Mouse (Mus musculus): ENCODE results near the gene Tmem123. TPM values are rescaled to one million over a fixed set of nuclear protein-coding genes. Genes with fewer than 3 reads are reported as not detected.

Gene Tmem123
- polyA plus RNA-seq, 1 experiment from 2014 or later, result 13.0 TPM

DNA sequence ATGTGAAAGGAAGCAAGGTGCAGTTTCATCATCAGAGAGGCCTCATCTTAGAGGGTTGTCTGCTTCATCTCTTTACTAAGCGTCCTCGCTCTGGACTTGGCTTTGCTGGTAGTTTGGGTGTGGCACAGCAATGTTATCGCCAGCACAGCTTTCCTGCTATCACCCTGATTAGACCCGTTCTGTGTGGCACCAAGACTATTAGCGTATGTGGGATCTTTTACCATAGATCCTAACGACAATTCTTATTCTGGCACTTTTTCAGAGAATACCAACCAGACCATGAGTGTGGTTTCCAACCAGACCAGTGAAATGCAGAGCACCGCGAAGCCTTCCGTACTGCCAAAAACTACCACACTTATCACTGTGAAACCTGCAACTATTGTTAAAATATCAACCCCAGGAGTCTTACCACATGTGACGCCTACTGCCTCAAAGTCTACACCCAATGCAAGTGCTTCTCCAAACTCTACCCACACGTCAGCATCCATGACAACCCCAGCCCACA is 26.8 kb downstream of the Tmem123 start:
- ATAC-seq (ENCODE audit: low read depth), result no peak
- WGBS, result 96% methylated on average over 11 of the region's 11 CpGs
- Histone ChIP-seq H3K4me1 (ENCODE audit: control insufficient read depth, insufficient read depth, low read length) (no peaks in the 10 kb centered on the region), H3K9me3 (ENCODE audit: control insufficient read depth, low read length) (no peaks in the 10 kb centered on the region), H3K36me3 (ENCODE audit: control insufficient read depth, insufficient read depth, low read length) (no peaks in the 10 kb centered on the region; the same call in 1 of the 2 replicates), H3K4me2 (ENCODE audit: low read depth, low read length) (no peak overlapping the region), H3K27me3 (ENCODE audit: control insufficient read depth, insufficient read depth, low read length) (no peaks in the 10 kb centered on the region), H3K4me3 (ENCODE audit: low read depth, low read length) (no peak overlapping the region), H3K27ac (ENCODE audit: low read depth, low read length) (no peak overlapping the region), H3K9ac (replicated peaks; ENCODE audit: low read depth, low read length) (no peak overlapping the region)

DNA sequence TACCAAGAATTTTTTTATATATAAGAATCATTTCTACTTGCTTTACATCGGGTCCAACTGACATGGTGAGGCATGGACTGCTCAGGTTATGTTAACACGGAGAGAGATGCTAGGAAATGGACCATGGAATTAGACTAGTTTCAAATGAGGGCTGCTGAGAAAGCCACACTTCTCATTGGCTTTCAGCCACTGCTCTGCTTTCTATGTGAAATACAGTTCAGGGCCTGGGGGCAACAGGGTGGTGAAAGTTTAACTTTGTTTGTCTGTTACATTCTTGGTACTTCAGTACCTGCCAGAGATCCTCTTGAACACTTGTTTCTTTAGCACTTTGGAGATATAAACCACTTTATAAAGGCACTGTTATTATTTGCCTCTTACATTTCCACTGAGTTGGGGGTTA is 29.7 kb downstream of the Tmem123 start:
- no peak for ATAC-seq (ENCODE audit: low read depth)
- Histone ChIP-seq H3K9ac (replicated peaks; ENCODE audit: low read depth, low read length) (no peak overlapping the region), H3K9me3 (ENCODE audit: control insufficient read depth, low read length) (no peaks in the 10 kb centered on the region), H3K36me3 (ENCODE audit: control insufficient read depth, insufficient read depth, low read length) (no peaks in the 10 kb centered on the region; the same call in 1 of the 2 replicates), H3K27me3 (ENCODE audit: control insufficient read depth, insufficient read depth, low read length) (no peaks in the 10 kb centered on the region), H3K4me2 (ENCODE audit: low read depth, low read length) (no peak overlapping the region), H3K4me3 (ENCODE audit: low read depth, low read length) (no peak overlapping the region), H3K4me1 (ENCODE audit: control insufficient read depth, insufficient read depth, low read length) (no peaks in the 10 kb centered on the region), H3K27ac (ENCODE audit: low read depth, low read length) (no peak overlapping the region)
- WGBS, result 91% methylated on average over 2 of the region's 2 CpGs

DNA sequence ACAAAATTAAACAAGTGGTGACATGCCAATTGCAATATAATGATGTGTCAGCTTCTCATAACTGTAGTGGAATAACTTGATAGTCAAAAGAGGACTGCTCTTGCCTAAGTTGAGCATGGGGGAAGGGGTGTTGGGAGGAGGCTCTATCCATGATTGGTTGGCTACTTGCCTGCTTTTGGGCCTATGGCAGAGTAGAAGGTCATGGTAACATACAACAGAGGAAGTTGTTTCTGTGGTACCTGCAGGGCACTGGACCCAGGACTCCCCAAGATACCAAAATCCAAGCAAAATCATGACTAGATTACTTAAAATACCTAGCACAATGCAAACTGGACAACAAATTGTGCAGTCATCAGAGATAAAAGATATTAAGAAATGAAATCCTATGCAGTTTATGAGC is 31.7 kb downstream of the Tmem123 start:
- Histone ChIP-seq H3K36me3 (ENCODE audit: control insufficient read depth, insufficient read depth, low read length) (no peaks in the 10 kb centered on the region; the same call in 1 of the 2 replicates), H3K9me3 (ENCODE audit: control insufficient read depth, low read length) (no peaks in the 10 kb centered on the region), H3K27ac (ENCODE audit: low read depth, low read length) (no peak overlapping the region), H3K4me3 (ENCODE audit: low read depth, low read length) (no peak overlapping the region), H3K27me3 (ENCODE audit: control insufficient read depth, insufficient read depth, low read length) (no peaks in the 10 kb centered on the region), H3K9ac (replicated peaks; ENCODE audit: low read depth, low read length) (no peak overlapping the region), H3K4me1 (ENCODE audit: control insufficient read depth, insufficient read depth, low read length) (no peaks in the 10 kb centered on the region), H3K4me2 (ENCODE audit: low read depth, low read length) (no peak overlapping the region)
- no peak for ATAC-seq (ENCODE audit: low read depth)

DNA sequence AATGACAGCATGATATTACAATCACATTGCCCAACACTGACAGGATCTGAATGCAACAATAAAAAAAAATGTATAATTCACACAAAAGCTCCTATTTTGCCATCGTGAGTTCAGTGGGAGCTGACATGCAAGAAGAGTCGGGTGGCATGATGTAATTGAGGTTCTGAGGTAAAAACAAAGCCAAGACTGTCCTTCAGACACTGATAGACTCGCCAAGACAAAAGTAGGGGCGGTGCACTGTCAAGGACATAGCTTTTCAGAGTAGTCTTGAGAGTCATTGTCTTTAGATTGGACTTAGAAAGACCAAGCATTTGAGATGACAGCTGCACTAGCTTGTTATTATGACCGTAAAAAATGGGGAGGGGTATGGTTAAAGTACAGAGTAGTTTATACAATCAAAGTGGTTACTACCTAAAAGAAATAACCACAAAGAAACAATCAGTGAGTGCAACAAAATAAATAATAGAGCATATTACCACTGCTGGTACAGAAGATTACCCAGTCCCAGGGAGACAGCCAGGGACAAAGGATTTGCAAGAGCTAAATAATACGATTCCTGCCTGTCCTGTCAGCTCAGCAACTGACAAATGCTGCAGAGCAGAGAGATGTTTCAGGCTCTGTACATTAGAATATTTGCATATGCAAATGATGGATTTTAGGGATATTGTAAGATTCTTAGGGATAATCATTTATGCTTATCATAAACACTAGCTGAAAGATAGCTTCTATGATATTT is 32.5 kb downstream of the Tmem123 start:
- H3K4me3 ChIP-seq (ENCODE audit: low read depth, low read length), result no peak overlapping the region
- H3K9ac ChIP-seq (replicated peaks; ENCODE audit: low read depth, low read length), result no peak overlapping the region
- H3K9me3 ChIP-seq (ENCODE audit: control insufficient read depth, low read length), result no peaks in the 10 kb centered on the region
- no peak for ATAC-seq (ENCODE audit: low read depth)
- no peaks in the 10 kb centered on the region for H3K27me3 ChIP-seq (ENCODE audit: control insufficient read depth, insufficient read depth, low read length)
- no peak overlapping the region for H3K4me2 ChIP-seq (ENCODE audit: low read depth, low read length)
- WGBS, result 69% methylated on average over 6 of the region's 6 CpGs
- no peak overlapping the region for H3K27ac ChIP-seq (ENCODE audit: low read depth, low read length)
- no peaks in the 10 kb centered on the region for H3K4me1 ChIP-seq (ENCODE audit: control insufficient read depth, insufficient read depth, low read length)
- no peaks in the 10 kb centered on the region; the same call in 1 of the 2 replicates for H3K36me3 ChIP-seq (ENCODE audit: control insufficient read depth, insufficient read depth, low read length)

DNA sequence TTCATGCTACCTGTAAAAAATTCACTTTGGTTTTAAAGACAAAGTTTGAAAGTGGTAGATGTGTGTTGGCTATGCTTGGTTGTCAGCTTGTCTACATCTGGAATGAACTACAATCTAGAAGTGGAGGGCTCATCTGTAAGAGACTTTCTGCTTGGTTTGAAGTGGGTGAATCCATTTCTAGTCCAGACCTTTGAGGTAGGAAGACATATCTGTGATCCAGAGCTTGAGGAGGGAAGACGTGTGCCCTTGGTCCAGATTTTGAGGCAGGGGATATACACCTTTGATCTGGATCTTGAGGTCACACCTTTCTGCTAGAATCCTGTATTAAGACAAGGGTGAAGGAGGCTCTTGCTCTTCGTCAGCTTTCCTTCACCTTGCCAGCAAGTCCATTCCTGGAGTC is 33.7 kb downstream of the Tmem123 start:
- 90% methylated on average over 2 of the region's 2 CpGs for WGBS
- ATAC-seq (ENCODE audit: low read depth), result no peak
- H3K36me3 ChIP-seq (ENCODE audit: control insufficient read depth, insufficient read depth, low read length), result no peaks in the 10 kb centered on the region; the same call in 1 of the 2 replicates
- H3K9me3 ChIP-seq (ENCODE audit: control insufficient read depth, low read length), result no peaks in the 10 kb centered on the region
- H3K27ac ChIP-seq (ENCODE audit: low read depth, low read length), result no peak overlapping the region
- H3K9ac ChIP-seq (replicated peaks; ENCODE audit: low read depth, low read length), result no peak overlapping the region
- H3K27me3 ChIP-seq (ENCODE audit: control insufficient read depth, insufficient read depth, low read length), result no peaks in the 10 kb centered on the region
- H3K4me1 ChIP-seq (ENCODE audit: control insufficient read depth, insufficient read depth, low read length), result no peaks in the 10 kb centered on the region
- H3K4me2 ChIP-seq (ENCODE audit: low read depth, low read length), result no peak overlapping the region
- H3K4me3 ChIP-seq (ENCODE audit: low read depth, low read length), result no peak overlapping the region

DNA sequence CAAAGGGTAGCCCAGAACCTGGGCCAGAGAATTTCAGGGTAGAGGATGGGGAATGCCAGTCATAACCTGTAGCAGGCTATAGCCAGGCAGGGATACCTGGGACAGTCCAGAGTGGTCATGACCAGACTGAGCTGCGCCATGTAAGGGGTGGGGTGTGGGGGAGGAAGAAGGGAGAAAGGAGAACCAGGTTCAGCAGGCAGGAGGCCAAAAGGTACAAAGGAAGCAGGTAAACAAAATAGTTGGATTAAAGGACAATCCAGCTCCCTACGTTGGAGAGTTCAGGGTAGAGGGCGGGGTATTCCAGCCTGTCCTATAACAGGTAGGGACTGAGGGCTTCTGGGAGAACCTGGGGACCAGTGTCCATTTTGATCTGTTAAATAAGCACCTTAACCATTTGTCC is 34.7 kb downstream of the Tmem123 start:
- WGBS, result 92% methylated on average over 3 of the region's 3 CpGs
- no peak for ATAC-seq (ENCODE audit: low read depth)
- no peak overlapping the region for H3K27ac ChIP-seq (ENCODE audit: low read depth, low read length)

DNA sequence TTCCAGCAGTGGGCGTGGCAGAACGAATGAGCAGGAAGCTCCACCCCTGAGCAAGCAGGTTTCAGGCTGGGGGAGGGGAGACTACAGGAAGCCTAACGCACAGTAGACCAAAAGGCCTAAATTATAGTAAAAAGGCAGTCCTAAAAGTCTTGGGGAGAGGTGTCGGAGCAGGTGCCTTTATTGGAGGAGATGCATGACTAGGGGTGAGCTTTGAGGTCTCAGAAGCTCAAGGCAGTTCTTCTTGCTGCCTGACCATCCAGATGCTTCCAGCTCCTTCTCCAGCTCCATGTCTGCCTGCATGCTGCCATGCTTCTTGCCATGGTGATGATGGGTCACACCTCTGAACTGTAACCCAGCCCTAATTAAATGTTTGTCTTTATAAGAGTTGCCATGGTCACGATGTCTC is 41.3 kb downstream of the Tmem123 start:
- H3K9me3 ChIP-seq (ENCODE audit: control insufficient read depth, low read length), result no peaks in the 10 kb centered on the region
- H3K27ac ChIP-seq (ENCODE audit: low read depth, low read length), result no peak overlapping the region
- H3K4me3 ChIP-seq (ENCODE audit: low read depth, low read length), result no peak overlapping the region
- no peak overlapping the region for H3K9ac ChIP-seq (replicated peaks; ENCODE audit: low read depth, low read length)
- ATAC-seq (ENCODE audit: low read depth), result no peak; the same call in 1 of the 2 replicates
- no peaks in the 10 kb centered on the region for H3K36me3 ChIP-seq (ENCODE audit: control insufficient read depth, insufficient read depth, low read length)
- no peak overlapping the region for H3K4me2 ChIP-seq (ENCODE audit: low read depth, low read length)
- WGBS, result 76% methylated on average over 3 of the region's 5 CpGs
- no peaks in the 10 kb centered on the region for H3K4me1 ChIP-seq (ENCODE audit: control insufficient read depth, insufficient read depth, low read length)
- no peaks in the 10 kb centered on the region for H3K27me3 ChIP-seq (ENCODE audit: control insufficient read depth, insufficient read depth, low read length)

More for the DNA sequence above, 34.7 kb downstream of the Tmem123 start:
- H3K4me2 ChIP-seq (ENCODE audit: low read depth, low read length), result no peak overlapping the region
- H3K9me3 ChIP-seq (ENCODE audit: control insufficient read depth, low read length), result no peaks in the 10 kb centered on the region
- no peaks in the 10 kb centered on the region for H3K36me3 ChIP-seq (ENCODE audit: control insufficient read depth, insufficient read depth, low read length)
- no peak overlapping the region for H3K9ac ChIP-seq (replicated peaks; ENCODE audit: low read depth, low read length)
- H3K4me3 ChIP-seq (ENCODE audit: low read depth, low read length), result no peak overlapping the region
- H3K4me1 ChIP-seq (ENCODE audit: control insufficient read depth, insufficient read depth, low read length), result no peaks in the 10 kb centered on the region
- H3K27me3 ChIP-seq (ENCODE audit: control insufficient read depth, insufficient read depth, low read length), result no peaks in the 10 kb centered on the region

DNA sequence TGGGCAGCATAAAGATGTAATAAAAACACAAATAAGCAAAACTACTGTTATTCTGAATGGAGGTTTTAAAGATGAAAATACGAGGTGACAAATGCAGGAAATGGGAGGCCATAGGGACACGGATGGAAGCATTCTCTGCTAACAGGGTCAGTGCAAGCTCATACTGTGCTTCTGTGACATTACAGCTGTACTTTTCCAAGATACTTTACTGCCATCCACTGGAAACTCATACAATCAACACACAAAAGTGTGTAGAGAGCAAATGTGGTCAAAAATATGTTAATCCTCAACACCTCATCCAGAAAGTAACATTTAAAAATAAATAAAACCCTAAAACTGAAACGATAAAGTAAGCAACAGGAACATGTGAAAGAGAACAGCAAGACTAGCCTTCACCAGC is 58.9 kb downstream of the Tmem123 start:
- no peak for ATAC-seq (ENCODE audit: low read depth)

DNA sequence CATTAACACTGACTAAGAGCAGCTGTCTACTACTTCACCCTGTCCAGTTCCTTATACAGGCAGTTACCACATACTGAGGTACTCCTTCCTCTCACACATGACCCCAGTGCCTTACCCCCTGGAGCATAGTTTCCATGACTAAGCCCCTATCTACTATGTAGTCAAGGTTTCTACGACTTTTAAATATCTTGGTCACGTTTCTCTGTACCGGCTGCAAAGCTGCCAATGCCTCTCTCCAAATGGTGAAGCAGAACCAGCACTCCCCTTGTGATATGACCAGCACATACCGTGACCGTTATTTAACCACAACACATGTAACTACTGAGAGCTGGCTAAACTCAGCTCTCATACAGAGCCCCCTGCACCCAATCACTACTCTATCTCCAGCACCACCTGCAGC is 61.1 kb downstream of the Tmem123 start:
- H3K4me1 ChIP-seq (ENCODE audit: control insufficient read depth, insufficient read depth, low read length), result peaks cover 5% of the 10 kb centered on the region
- H3K9me3 ChIP-seq (ENCODE audit: control insufficient read depth, low read length), result no peaks in the 10 kb centered on the region
- H3K27me3 ChIP-seq (ENCODE audit: control insufficient read depth, insufficient read depth, low read length), result no peaks in the 10 kb centered on the region
- H3K9ac ChIP-seq (replicated peaks; ENCODE audit: low read depth, low read length), result no peak overlapping the region
- H3K27ac ChIP-seq (ENCODE audit: low read depth, low read length), result no peak overlapping the region
- 95% methylated on average over 5 of the region's 5 CpGs for WGBS
- H3K4me2 ChIP-seq (ENCODE audit: low read depth, low read length), result no peak overlapping the region
- ATAC-seq (ENCODE audit: low read depth), result no peak
- H3K4me3 ChIP-seq (ENCODE audit: low read depth, low read length), result no peak overlapping the region
- peaks cover 6% of the 10 kb centered on the region; the same call in 1 of the 2 replicates for H3K36me3 ChIP-seq (ENCODE audit: control insufficient read depth, insufficient read depth, low read length)

More for the DNA sequence above, 58.9 kb downstream of the Tmem123 start:
- peaks cover 24% of the 10 kb centered on the region for H3K36me3 ChIP-seq (ENCODE audit: control insufficient read depth, insufficient read depth, low read length)
- WGBS, result 85% methylated on average over 3 of the region's 3 CpGs
- no peak overlapping the region for H3K27ac ChIP-seq (ENCODE audit: low read depth, low read length)
- H3K4me2 ChIP-seq (ENCODE audit: low read depth, low read length), result no peak overlapping the region
- H3K4me1 ChIP-seq (ENCODE audit: control insufficient read depth, insufficient read depth, low read length), result no peaks in the 10 kb centered on the region
- H3K4me3 ChIP-seq (ENCODE audit: low read depth, low read length), result no peak overlapping the region
- H3K9ac ChIP-seq (replicated peaks; ENCODE audit: low read depth, low read length), result no peak overlapping the region
- no peaks in the 10 kb centered on the region for H3K9me3 ChIP-seq (ENCODE audit: control insufficient read depth, low read length)
- H3K27me3 ChIP-seq (ENCODE audit: control insufficient read depth, insufficient read depth, low read length), result no peaks in the 10 kb centered on the region

All from neural tube, embryonic 14.5 days (tissue).